Mouse (Mus musculus): ENCODE results near the gene Cpm.

- TF ChIP-seq POLR2A (IDR thresholded peaks at IDR 0.05; ENCODE audit: insufficient read depth, low read depth, low read length), result no peak
- no peak for TF ChIP-seq EP300 (IDR thresholded peaks at IDR 0.05; ENCODE audit: insufficient read depth, low read depth, low read length)
These were observed 74.2 kb downstream of the Cpm start for GRCm38 (mm10) chr10:117703506-117703905.

Measured in heart, adult 2 months (tissue).